Mouse (Mus musculus): ENCODE measurements at regions not wholly inside any gene's neighbourhood (a gene's known extent, or its start where the extent isn't known, plus 50 kb on each side); places are given as distances from the start of the nearest gene placed in this dataset.

GRCm38 (mm10) chr12:110387567-110387966, 59.4 kb upstream of the Ppp2r5c start:
- no peak for DNase-seq (ENCODE audit: low spot score)

- no peak for DNase-seq (ENCODE audit: low spot score)
These were observed 57.5 kb upstream of the Ppp2r5c start for GRCm38 (mm10) chr12:110389439-110389838.

DNA sequence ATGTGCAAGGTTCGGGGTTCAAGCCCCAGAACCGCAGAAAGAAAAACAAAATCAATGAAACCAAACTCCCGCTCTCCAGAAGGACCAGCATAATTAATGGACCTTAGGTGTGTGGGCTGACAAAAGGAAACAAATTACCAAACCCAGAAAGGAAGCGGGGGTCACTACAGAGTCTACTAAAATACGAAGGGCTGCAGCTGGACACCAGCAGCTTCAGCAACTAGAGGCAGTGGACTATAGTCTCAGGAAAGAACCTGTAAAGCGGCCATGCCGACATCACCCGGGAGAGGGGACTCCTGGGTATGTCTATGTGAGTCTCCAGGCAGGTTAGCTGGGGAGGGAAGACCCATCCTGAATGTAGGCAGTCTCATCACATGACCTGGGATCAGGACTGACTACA, 55.5 kb upstream of the Ppp2r5c start:
- no peak for DNase-seq (ENCODE audit: low spot score)

- DNase-seq (ENCODE audit: low spot score), result no peak
These were observed 53.4 kb upstream of the Ppp2r5c start for GRCm38 (mm10) chr12:110393555-110393954.

Data from heart, adult 8-10 months (tissue).